Mouse (Mus musculus): ENCODE results near the gene Gm44. TPM values are rescaled to one million over a fixed set of nuclear protein-coding genes. Genes with fewer than 3 reads are reported as not detected.
"Not testable (repeated sequence)": the region's sequence is repeated elsewhere in the genome, so short reads cannot be mapped to it uniquely, and the experiment has no call there.

The Gm44 gene
- not detected in 2 replicates for polyA plus RNA-seq (2012; rRNA removed)

GRCm38 (mm10) chrX:90891842-90892241, at the start of gene Gm44:
Gm44 (plus strand) TSS chrX:90892142.
- DNase-seq (ENCODE audit: low spot score) = no peak

GRCm38 (mm10) chrX:90927989-90928388, 36.0 kb downstream of the Gm44 start:
- no peak for DNase-seq (ENCODE audit: low spot score)

- DNase-seq (ENCODE audit: low spot score) = not testable (repeated sequence)
Measured at GRCm38 (mm10) chrX:90938211-90938610, 46.3 kb downstream of the Gm44 start.
